Mouse (Mus musculus): ENCODE data around the gene Hira. TPM values are rescaled to one million over a fixed set of nuclear protein-coding genes. Genes with fewer than 3 reads are reported as not detected.

The Hira gene
- total RNA-seq, 2 experiments from 2014 or later, result 36.3 to 44.4 TPM

Other genes with a start within 250 kb of the Hira start
- gene Sept5, start 247.1 kb upstream of the Hira start, total RNA-seq (2021), result 10 to 100 TPM; 14.2 to 24.3 TPM
- gene Cldn5, start 100.2 kb upstream of the Hira start, total RNA-seq (2021), result 100 to 1,000 TPM in 1 of 2 experiments, 10 to 100 TPM in 1; 98.7 to 118 TPM
- 10 to 100 TPM; 90.3 to 91.3 TPM for gene Ufd1, start 65.3 kb upstream of the Hira start, total RNA-seq (2021)
- 10 to 100 TPM; 12.9 to 14.6 TPM for gene Cdc45, start 65.0 kb upstream of the Hira start, total RNA-seq (2021)
- gene 2510002D24Rik, start 40.5 kb upstream of the Hira start, total RNA-seq (2021), result 10 to 100 TPM; 17.9 to 24.1 TPM
- gene Gm28539, start 40.5 kb upstream of the Hira start, total RNA-seq (2021), result under 1 TPM; 0.39 to 0.70 TPM
- 10 to 100 TPM; 61.2 to 66.6 TPM for gene Mrpl40, start 175 bp upstream of the Hira start, total RNA-seq (2021)

Data from adrenal gland, postnatal 10 days (tissue).